In the genomic region with DNA sequence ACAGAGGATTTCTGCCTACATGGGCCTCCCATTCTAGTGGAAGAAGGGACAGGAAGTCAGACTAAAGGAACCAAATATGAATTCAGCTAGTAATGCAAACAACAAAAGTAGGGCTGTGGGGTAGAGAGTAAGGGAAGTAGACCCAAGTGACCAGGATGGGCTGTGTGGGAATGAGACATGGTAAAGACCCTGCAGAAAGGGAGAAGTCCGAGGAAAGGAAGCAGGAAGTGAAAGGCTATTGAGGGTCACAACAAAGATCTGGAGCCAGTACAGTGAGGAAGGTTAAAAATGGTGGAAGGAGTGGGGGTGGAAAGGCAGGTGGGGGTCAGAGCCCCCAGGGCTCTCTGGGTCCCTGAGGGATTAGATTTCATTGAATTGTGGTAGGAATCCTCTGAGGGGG, we compare ENCODE assay signal across 28 mouse cellular contexts.
A peak's percentile ranks its signal among the peaks of the same experiment; 100 is the strongest.
DNase-seq lines count a peak whose midpoint lies in the region; ATAC-seq and TF ChIP-seq lines count a peak whose summit lies in the region.
"Had no signal": no experiment of that assay in that cellular context is flagged by ENCODE, and none has a peak within 500 bp of the region (broad histone marks: within the 10 kb centered on the region; RNA-seq: fewer than 3 reads in every experiment).

No protein-coding gene starts in this region.

- TF ChIP-seq CTCF in liver, adult 2 months (IDR thresholded peaks at IDR 0.05; ENCODE audit: low read depth, low read length) = no peak
- no peak for TF ChIP-seq CTCF in liver, postnatal 0 days (IDR thresholded peaks at IDR 0.05; ENCODE audit: low read depth)

- no peaks in the 10 kb centered on the region for H3K79me2 ChIP-seq in liver, adult 2 months (ENCODE audit: control insufficient read depth, insufficient read depth, low read length)

- no peaks in the 10 kb centered on the region for H3K27me3 ChIP-seq in liver, adult 2 months (ENCODE audit: control insufficient read depth, insufficient read depth, low read length)
- H3K27me3 ChIP-seq in liver, postnatal 0 days (ENCODE audit: insufficient read depth, low read length) = no peaks in the 10 kb centered on the region
- H3K27me3 ChIP-seq: embryonic facial prominence, embryonic 13.5 days; forebrain, embryonic 12.5 days; forebrain, embryonic 15.5 days; heart, embryonic 13.5 days; hindbrain, embryonic 15.5 days had no signal

- H3K27ac ChIP-seq in liver, adult 2 months (replicated peaks; ENCODE audit: insufficient read depth, low read depth, low read length) = no peak overlapping the region
- no peak overlapping the region for H3K27ac ChIP-seq in liver, postnatal 0 days (ENCODE audit: low read depth)
- H3K27ac ChIP-seq: embryonic facial prominence, embryonic 10.5 days; embryonic facial prominence, embryonic 13.5 days; forebrain, embryonic 12.5 days; forebrain, embryonic 15.5 days; heart, embryonic 10.5 days; heart, embryonic 13.5 days; hindbrain, embryonic 15.5 days had no signal

- H3K4me2 ChIP-seq in liver, postnatal 0 days (ENCODE audit: low read depth, low read length) = no peak overlapping the region
- H3K4me2 ChIP-seq: embryonic facial prominence, embryonic 13.5 days; forebrain, embryonic 12.5 days; forebrain, embryonic 15.5 days; heart, embryonic 13.5 days; hindbrain, embryonic 15.5 days had no signal

- no peak for TF ChIP-seq POLR2A in liver, adult 2 months (IDR thresholded peaks at IDR 0.05; ENCODE audit: extremely low read depth, insufficient read depth, low read length)

- no peak for ATAC-seq in liver, postnatal 0 days
- peak; percentile 86 for ATAC-seq in granulocyte monocyte progenitor cell, adult 5-6 weeks (replicated peaks; ENCODE audit: poor library complexity, severe bottlenecking)
- ATAC-seq in megakaryocyte progenitor cell, adult 5-6 weeks (replicated peaks; ENCODE audit: poor library complexity) = peak; percentile 71
- ATAC-seq: activated CD4-positive, CD25-positive, alpha-beta regulatory T cell, adult 4 months; forebrain, embryonic 15.5 days; intestine, postnatal 0 days had no signal

- no peaks in the 10 kb centered on the region for H3K36me3 ChIP-seq in liver, adult 2 months (ENCODE audit: control insufficient read depth, insufficient read depth, low read length)
- no peaks in the 10 kb centered on the region for H3K36me3 ChIP-seq in liver, postnatal 0 days (replicated peaks; ENCODE audit: insufficient read depth, low read length)
- H3K36me3 ChIP-seq: embryonic facial prominence, embryonic 10.5 days; embryonic facial prominence, embryonic 13.5 days; forebrain, embryonic 15.5 days; heart, embryonic 10.5 days; heart, embryonic 13.5 days had no signal

- no peaks in the 10 kb centered on the region for H3K4me1 ChIP-seq in liver, adult 2 months (ENCODE audit: control insufficient read depth, insufficient read depth, low read length)
- H3K4me1 ChIP-seq in liver, postnatal 0 days (ENCODE audit: insufficient read depth) = no peaks in the 10 kb centered on the region
- H3K4me1 ChIP-seq: embryonic facial prominence, embryonic 10.5 days; embryonic facial prominence, embryonic 13.5 days; forebrain, embryonic 12.5 days; forebrain, embryonic 15.5 days; hindbrain, embryonic 15.5 days had no signal

- no peak overlapping the region for H3K4me3 ChIP-seq in liver, adult 2 months (ENCODE audit: insufficient read depth, low read depth, low read length)
- H3K4me3 ChIP-seq in liver, postnatal 0 days (ENCODE audit: low read depth, low read length) = no peak overlapping the region
- H3K4me3 ChIP-seq: embryonic facial prominence, embryonic 10.5 days; embryonic facial prominence, embryonic 13.5 days; erythroblast, embryonic 14.5 days; forebrain, embryonic 12.5 days; forebrain, embryonic 15.5 days; heart, embryonic 10.5 days; heart, embryonic 13.5 days; hindbrain, embryonic 15.5 days had no signal

- TF ChIP-seq EP300 in liver, postnatal 0 days (IDR thresholded peaks at IDR 0.05; ENCODE audit: low read depth) = no peak

- H3K9me3 ChIP-seq in liver, postnatal 0 days (ENCODE audit: low read length) = no peaks in the 10 kb centered on the region
- H3K9me3 ChIP-seq: embryonic facial prominence, embryonic 10.5 days; embryonic facial prominence, embryonic 13.5 days; forebrain, embryonic 12.5 days; forebrain, embryonic 15.5 days; heart, embryonic 10.5 days; heart, embryonic 13.5 days; hindbrain, embryonic 15.5 days had no signal

- H3K9ac ChIP-seq in liver, adult 2 months (ENCODE audit: low read depth, low read length) = no peak overlapping the region
- no peak overlapping the region for H3K9ac ChIP-seq in liver, postnatal 0 days (replicated peaks)
- H3K9ac ChIP-seq: embryonic facial prominence, embryonic 13.5 days; forebrain, embryonic 12.5 days; forebrain, embryonic 15.5 days; heart, embryonic 13.5 days; hindbrain, embryonic 15.5 days had no signal

- peak; percentile 46 for DNase-seq in liver, adult 2 months (ENCODE audit: extremely low read depth, low read depth, low spot score)
- DNase-seq in liver, postnatal 0 days = no peak
- DNase-seq in right cerebral cortex, postnatal 25 days = no peak
- DNase-seq in T-cell, adult 2 months (ENCODE audit: low spot score) = no peak
- DNase-seq: adrenal gland, adult 8-10 months; adrenal gland, postnatal 25 days; B cell, adult 2 months; cerebellum, adult 18-20 months; cerebellum, adult 9-10 months; cerebellum, postnatal 14 days; embryo, embryonic 11 days; gastrocnemius, postnatal 10 days; gastrocnemius, postnatal 36 days; heart, adult 18-20 months; heart, postnatal 14 days; heart, postnatal 4 days had no signal

- WGBS in liver, adult 2 months = 71% methylated on average over 1 of the region's 1 CpGs
- 44% methylated on average over 1 of the region's 1 CpGs for WGBS in liver, postnatal 0 days (ENCODE audit: insufficient replicate concordance)
